Mouse (Mus musculus) lung, postnatal 0 days (tissue): ENCODE results near the gene Cyb5rl.

Source experiments
- CTCF ChIP-seq: IDR thresholded peaks from 2 replicates; pipeline ENCODE4 v1.5.1; 2016; ENCODE audit warnings: antibody characterized with exemption, mild to moderate bottlenecking
- EP300 ChIP-seq: IDR thresholded peaks from 2 replicates; pipeline ENCODE4 v1.6.1; 2016; ENCODE audit warnings: antibody characterized with exemption, mild to moderate bottlenecking, control low read depth

DNA sequence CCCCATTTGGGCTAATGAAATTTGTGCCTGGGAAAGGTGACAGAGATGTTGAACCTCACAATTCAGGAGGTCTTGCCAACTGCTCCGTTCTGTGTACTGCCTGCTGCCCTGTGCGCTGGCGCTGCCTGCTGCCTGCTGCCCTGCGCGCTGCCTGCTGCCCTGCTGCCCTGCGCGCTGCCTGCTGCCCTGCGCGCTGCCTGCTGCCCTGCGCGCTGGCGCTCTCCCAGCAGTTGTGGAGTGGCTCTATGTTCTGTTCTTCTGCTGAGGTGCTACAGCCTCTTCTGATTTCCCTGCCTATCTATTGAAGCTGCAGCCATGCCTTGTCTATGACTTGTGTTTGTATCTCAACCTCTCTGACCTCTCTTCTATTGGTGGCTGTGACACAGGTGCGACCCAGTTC lies 21.6 kb upstream of the Cyb5rl start:
- no peak for TF ChIP-seq EP300
- no peak for TF ChIP-seq CTCF
